9 mouse cellular contexts compared by ENCODE assay signal in the genomic region with DNA sequence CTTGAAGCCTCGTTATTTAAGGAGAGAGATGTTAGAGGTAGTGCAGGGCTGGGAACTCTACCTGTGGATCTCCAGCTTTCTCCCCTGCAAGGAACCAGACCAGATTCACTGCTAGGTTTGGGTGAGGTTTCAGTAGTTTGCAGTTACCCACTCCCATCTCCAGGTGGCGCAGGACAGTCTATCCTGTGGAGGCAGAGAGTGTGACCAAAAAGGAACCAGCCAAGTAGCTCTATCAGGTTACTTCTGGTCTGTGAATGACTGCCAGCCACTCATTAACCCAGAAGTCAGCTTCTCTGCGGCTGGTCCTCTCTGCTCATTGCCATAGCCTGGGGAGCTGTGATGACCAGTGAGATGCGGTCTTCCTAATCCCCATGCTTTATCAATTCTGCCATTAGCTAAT.
A peak's percentile ranks its signal among the peaks of the same experiment; 100 is the strongest.
DNase-seq lines count a peak whose midpoint lies in the region; TF ChIP-seq lines count a peak whose summit lies in the region.
"Had no signal": no experiment of that assay in that cellular context is flagged by ENCODE, and none has a peak within 500 bp of the region (broad histone marks: within the 10 kb centered on the region; RNA-seq: fewer than 3 reads in every experiment).

No protein-coding gene starts in this region.

- 53% methylated on average over 4 of the region's 4 CpGs for WGBS in cerebellum, adult 2 months

- intact Hi-C loops in gastrocnemius, postnatal 36 days (cut with DNase I), result no loop called here

- no peaks in the 10 kb centered on the region for H3K27me3 ChIP-seq in cerebellum, adult 2 months (ENCODE audit: control insufficient read depth, insufficient read depth, low read length)
- H3K27me3 ChIP-seq: heart, embryonic 15.5 days had no signal

- no peaks in the 10 kb centered on the region for H3K4me1 ChIP-seq in cerebellum, adult 2 months (ENCODE audit: control insufficient read depth, insufficient read depth, low read length)
- H3K4me1 ChIP-seq: heart, embryonic 15.5 days had no signal

- peak in 1 of 2 experiments; percentile 15 for DNase-seq in cerebellum, adult 2 months
- no peak for DNase-seq in cerebellum, adult 9-10 months
- DNase-seq in right cerebral cortex, adult 18-20 months, result peak; percentile 4
- DNase-seq in right cerebral cortex, postnatal 25 days, result no peak
- peak; percentile 10 to 21 for DNase-seq in gastrocnemius, postnatal 36 days
- DNase-seq in lung, postnatal 10 days, result peak; percentile 44
- no peak for DNase-seq in urinary bladder, postnatal 36 days (ENCODE audit: low spot score in 2 of 2)
- no peak for DNase-seq in thymus, postnatal 14 days

- H3K4me3 ChIP-seq in cerebellum, adult 2 months (replicated peaks; ENCODE audit: insufficient read depth, low read depth, low read length), result no peak overlapping the region
- H3K4me3 ChIP-seq: heart, embryonic 15.5 days had no signal

- peak; percentile 41 for TF ChIP-seq CTCF in cerebellum, adult 2 months (IDR thresholded peaks at IDR 0.05; ENCODE audit: borderline replicate concordance, insufficient read depth, low read depth, low read length)

- no peak overlapping the region for H3K27ac ChIP-seq in cerebellum, adult 2 months (ENCODE audit: insufficient read depth, low read length)
- H3K27ac ChIP-seq: heart, embryonic 15.5 days had no signal

- TF ChIP-seq POLR2A in cerebellum, adult 2 months (IDR thresholded peaks at IDR 0.05; ENCODE audit: borderline replicate concordance, insufficient read depth, low read length), result no peak

Comparison
In these comparisons a context has a peak if more than half of its experiments do, and no peak if none do; other contexts are left out.
1. DNase-seq: peak in right cerebral cortex, adult 18-20 months (single experiment), gastrocnemius, postnatal 36 days (2 of 2) and lung, postnatal 10 days (single experiment); none in cerebellum, adult 9-10 months (single experiment), right cerebral cortex, postnatal 25 days (single experiment), urinary bladder, postnatal 36 days (0 of 2) and thymus, postnatal 14 days (single experiment).